Mouse (Mus musculus): ENCODE data around the gene Adcy5. TPM values are rescaled to one million over a fixed set of nuclear protein-coding genes. Genes with fewer than 3 reads are reported as not detected.

Adcy5 gene
- polyA plus RNA-seq, 1 experiment from 2014 or later = 1.4 TPM

GRCm38 (mm10) chr16:35141839-35142238 is 12.8 kb upstream of the Adcy5 start:
- 84% methylated on average over 8 of the region's 8 CpGs for WGBS
- no peak overlapping the region for H3K4me2 ChIP-seq (ENCODE audit: low read depth, low read length)
- no peak overlapping the region for H3K4me3 ChIP-seq (ENCODE audit: low read depth, low read length)
- H3K27me3 ChIP-seq (ENCODE audit: control insufficient read depth, insufficient read depth, low read length) = no peaks in the 10 kb centered on the region
- H3K4me1 ChIP-seq (ENCODE audit: control insufficient read depth, insufficient read depth, low read length) = peaks cover 3% of the 10 kb centered on the region
- H3K27ac ChIP-seq (replicated peaks; ENCODE audit: low read depth, low read length) = no peak overlapping the region
- DNase-seq (ENCODE audit: low spot score) = no peak
- H3K36me3 ChIP-seq (replicated peaks; ENCODE audit: control insufficient read depth, insufficient read depth, low read depth, low read length) = no peaks in the 10 kb centered on the region
- no peak overlapping the region for H3K9ac ChIP-seq (replicated peaks; ENCODE audit: low read length)
- no peak for ATAC-seq (replicated peaks; ENCODE audit: insufficient number of reproducible peaks, low FRiP score, low TSS enrichment, low read depth)
- H3K9me3 ChIP-seq (replicated peaks; ENCODE audit: control insufficient read depth, low read length) = no peaks in the 10 kb centered on the region

- no peaks in the 10 kb centered on the region for H3K36me3 ChIP-seq (replicated peaks; ENCODE audit: control insufficient read depth, insufficient read depth, low read depth, low read length)
- no peak for ATAC-seq (replicated peaks; ENCODE audit: insufficient number of reproducible peaks, low FRiP score, low TSS enrichment, low read depth)
- DNase-seq (ENCODE audit: low spot score) = no peak
- H3K4me3 ChIP-seq (ENCODE audit: low read depth, low read length) = no peak overlapping the region
- H3K27me3 ChIP-seq (ENCODE audit: control insufficient read depth, insufficient read depth, low read length) = peaks cover 3% of the 10 kb centered on the region; the same call in 1 of the 2 replicates
- H3K4me2 ChIP-seq (ENCODE audit: low read depth, low read length) = no peak overlapping the region
- WGBS = 17% methylated on average over 4 of the region's 4 CpGs
- H3K9me3 ChIP-seq (replicated peaks; ENCODE audit: control insufficient read depth, low read length) = no peaks in the 10 kb centered on the region
- no peak overlapping the region for H3K27ac ChIP-seq (replicated peaks; ENCODE audit: low read depth, low read length)
- H3K4me1 ChIP-seq (ENCODE audit: control insufficient read depth, insufficient read depth, low read length) = no peaks in the 10 kb centered on the region
- no peak overlapping the region for H3K9ac ChIP-seq (replicated peaks; ENCODE audit: low read length)
Observed at GRCm38 (mm10) chr16:35146153-35146552, 8.5 kb upstream of the Adcy5 start.

GRCm38 (mm10) chr16:35153146-35153755 is 1.4 kb upstream of the Adcy5 start:
- Histone ChIP-seq H3K4me2 (ENCODE audit: low read depth, low read length) (no peak overlapping the region), H3K4me3 (ENCODE audit: low read depth, low read length) (no peak overlapping the region), H3K9ac (replicated peaks; ENCODE audit: low read length) (no peak overlapping the region), H3K27ac (replicated peaks; ENCODE audit: low read depth, low read length) (no peak overlapping the region), H3K36me3 (replicated peaks; ENCODE audit: control insufficient read depth, insufficient read depth, low read depth, low read length) (no peaks in the 10 kb centered on the region), H3K27me3 (ENCODE audit: control insufficient read depth, insufficient read depth, low read length) (peaks cover 42% of the 10 kb centered on the region), H3K4me1 (ENCODE audit: control insufficient read depth, insufficient read depth, low read length) (0 out of 2 replicates have a peak, but pooled peaks cover 2% of the 10 kb centered on the region), H3K9me3 (replicated peaks; ENCODE audit: control insufficient read depth, low read length) (no peaks in the 10 kb centered on the region)
- 11% methylated on average over 12 of the region's 12 CpGs for WGBS
- ATAC-seq (replicated peaks; ENCODE audit: insufficient number of reproducible peaks, low FRiP score, low TSS enrichment, low read depth) (no peak), DNase-seq (ENCODE audit: low spot score) (no peak)

GRCm38 (mm10) chr16:35154245-35154640 is 434 bp upstream of the Adcy5 start:
- under 1% methylated on average over 29 of the region's 29 CpGs for WGBS

GRCm38 (mm10) chr16:35155391-35156305 is 971 bp downstream of the Adcy5 start:
- H3K27ac ChIP-seq (replicated peaks; ENCODE audit: low read depth, low read length) = no peak overlapping the region
- H3K36me3 ChIP-seq (replicated peaks; ENCODE audit: control insufficient read depth, insufficient read depth, low read depth, low read length) = no peaks in the 10 kb centered on the region
- H3K27me3 ChIP-seq (ENCODE audit: control insufficient read depth, insufficient read depth, low read length) = peaks cover 40% of the 10 kb centered on the region
- peak overlapping the region; percentile 97 for H3K4me2 ChIP-seq (ENCODE audit: low read depth, low read length)
- 0 out of 2 replicates have a peak, but pooled peaks cover 2% of the 10 kb centered on the region for H3K4me1 ChIP-seq (ENCODE audit: control insufficient read depth, insufficient read depth, low read length)
- H3K9ac ChIP-seq (replicated peaks; ENCODE audit: low read length) = peak overlapping the region; percentile 74
- WGBS = under 1% methylated on average over 77 of the region's 87 CpGs
- peak; percentile 60 for DNase-seq (ENCODE audit: low spot score)
- ATAC-seq (replicated peaks; ENCODE audit: insufficient number of reproducible peaks, low FRiP score, low TSS enrichment, low read depth) = peak; percentile 31; the same call in 1 of the 2 replicates
- peak overlapping the region; percentile 72 for H3K4me3 ChIP-seq (ENCODE audit: low read depth, low read length)
- no peaks in the 10 kb centered on the region for H3K9me3 ChIP-seq (replicated peaks; ENCODE audit: control insufficient read depth, low read length)

More at GRCm38 (mm10) chr16:35154245-35154640, 434 bp upstream of the Adcy5 start:
- Histone ChIP-seq H3K27ac (replicated peaks; ENCODE audit: low read depth, low read length) (no peak overlapping the region), H3K4me3 (ENCODE audit: low read depth, low read length) (peak overlapping the region; percentile 72), H3K9ac (replicated peaks; ENCODE audit: low read length) (peak overlapping the region; percentile 74), H3K4me1 (ENCODE audit: control insufficient read depth, insufficient read depth, low read length) (0 out of 2 replicates have a peak, but pooled peaks cover 2% of the 10 kb centered on the region), H3K36me3 (replicated peaks; ENCODE audit: control insufficient read depth, insufficient read depth, low read depth, low read length) (no peaks in the 10 kb centered on the region), H3K27me3 (ENCODE audit: control insufficient read depth, insufficient read depth, low read length) (peaks cover 42% of the 10 kb centered on the region), H3K9me3 (replicated peaks; ENCODE audit: control insufficient read depth, low read length) (no peaks in the 10 kb centered on the region), H3K4me2 (ENCODE audit: low read depth, low read length) (peak overlapping the region; percentile 97)
- peak; percentile 53; the same call in 1 of the 2 replicates for ATAC-seq (replicated peaks; ENCODE audit: insufficient number of reproducible peaks, low FRiP score, low TSS enrichment, low read depth)
- DNase-seq (ENCODE audit: low spot score) = peak; percentile 61

- peaks cover 37% of the 10 kb centered on the region for H3K27me3 ChIP-seq (ENCODE audit: control insufficient read depth, insufficient read depth, low read length)
- H3K9ac ChIP-seq (replicated peaks; ENCODE audit: low read length) = peak overlapping the region; percentile 74
- WGBS = 2% methylated on average over 47 of the region's 48 CpGs
- H3K4me2 ChIP-seq (ENCODE audit: low read depth, low read length) = peak overlapping the region; percentile 97
- H3K27ac ChIP-seq (replicated peaks; ENCODE audit: low read depth, low read length) = no peak overlapping the region
- ATAC-seq (replicated peaks; ENCODE audit: insufficient number of reproducible peaks, low FRiP score, low TSS enrichment, low read depth) = no peak
- 0 out of 2 replicates have a peak, but pooled peaks cover 2% of the 10 kb centered on the region for H3K4me1 ChIP-seq (ENCODE audit: control insufficient read depth, insufficient read depth, low read length)
- H3K9me3 ChIP-seq (replicated peaks; ENCODE audit: control insufficient read depth, low read length) = no peaks in the 10 kb centered on the region
- peak; percentile 73 for DNase-seq (ENCODE audit: low spot score)
- H3K36me3 ChIP-seq (replicated peaks; ENCODE audit: control insufficient read depth, insufficient read depth, low read depth, low read length) = no peaks in the 10 kb centered on the region
- H3K4me3 ChIP-seq (ENCODE audit: low read depth, low read length) = peak overlapping the region; percentile 72
Observed at GRCm38 (mm10) chr16:35156306-35156695, 1.6 kb downstream of the Adcy5 start.

GRCm38 (mm10) chr16:35156832-35157231 is 2.2 kb downstream of the Adcy5 start:
- H3K4me1 ChIP-seq (ENCODE audit: control insufficient read depth, insufficient read depth, low read length) = 0 out of 2 replicates have a peak, but pooled peaks cover 2% of the 10 kb centered on the region
- peak overlapping the region; percentile 72; the same call in 1 of the 2 replicates for H3K4me3 ChIP-seq (ENCODE audit: low read depth, low read length)
- 78% methylated on average over 21 of the region's 21 CpGs for WGBS
- H3K4me2 ChIP-seq (ENCODE audit: low read depth, low read length) = 0 out of 2 replicates have a peak overlapping the region, but pooled peaks have one; percentile 97
- DNase-seq (ENCODE audit: low spot score) = no peak
- no peak overlapping the region for H3K9ac ChIP-seq (replicated peaks; ENCODE audit: low read length)
- H3K36me3 ChIP-seq (replicated peaks; ENCODE audit: control insufficient read depth, insufficient read depth, low read depth, low read length) = no peaks in the 10 kb centered on the region
- no peaks in the 10 kb centered on the region for H3K9me3 ChIP-seq (replicated peaks; ENCODE audit: control insufficient read depth, low read length)
- no peak overlapping the region for H3K27ac ChIP-seq (replicated peaks; ENCODE audit: low read depth, low read length)
- peaks cover 35% of the 10 kb centered on the region for H3K27me3 ChIP-seq (ENCODE audit: control insufficient read depth, insufficient read depth, low read length)
- no peak for ATAC-seq (replicated peaks; ENCODE audit: insufficient number of reproducible peaks, low FRiP score, low TSS enrichment, low read depth)

All from embryonic facial prominence, embryonic 11.5 days (tissue).